Mouse (Mus musculus) inflammation-experienced regulatory T-cells, adult 6 months (primary cell): ENCODE results near the gene Brinp3. TPM values are rescaled to one million over a fixed set of nuclear protein-coding genes. Genes with fewer than 3 reads are reported as not detected.
"Not testable (repeated sequence)": the region's sequence is repeated elsewhere in the genome, so short reads cannot be mapped to it uniquely, and the experiment has no call there.

Experiments
- ATAC-seq: one replicate; pipeline ENCODE4 v1.8.0; 2017
- polyA plus RNA-seq, 3 experiments: library from polyadenylated mRNA; unstranded; fragments of 100-300 nt; shearing (Covaris generic); gene quantifications; one replicate each; pipeline ENCODE4 v1.2.1; 2017

The Brinp3 gene
- polyA plus RNA-seq: not detected

DNA sequence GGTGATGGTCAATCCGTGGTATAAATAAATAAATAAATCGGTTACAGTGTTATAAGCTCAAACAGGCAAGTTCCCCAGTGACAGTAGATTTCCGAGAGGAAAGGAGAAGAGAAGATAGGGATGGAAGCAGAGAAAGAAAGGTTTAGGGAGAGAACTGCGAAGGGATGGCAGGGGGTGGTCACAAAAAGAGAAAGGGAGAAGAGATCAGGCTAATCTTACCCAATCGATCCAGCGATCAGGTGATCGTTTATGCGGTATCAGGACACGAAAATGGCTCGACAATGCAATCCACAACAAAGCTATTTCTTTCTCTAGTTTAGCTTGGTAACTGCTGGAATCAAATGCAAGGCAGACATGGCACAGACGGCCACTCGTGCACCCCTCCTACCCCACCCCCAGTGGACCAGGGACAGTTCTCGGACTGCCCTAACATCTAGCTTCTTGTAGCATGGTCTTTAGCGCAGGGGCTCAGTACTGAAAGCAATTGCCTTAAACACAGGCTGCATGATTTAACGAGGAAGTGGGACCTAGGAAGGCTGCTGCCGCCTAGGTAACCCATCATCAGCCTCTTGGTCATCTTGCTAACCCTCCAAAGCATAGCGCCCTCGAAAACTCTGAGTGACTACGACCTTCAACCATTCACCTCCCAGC, at the start of gene Brinp3:
Gene Brinp3 (plus strand): TSS at position 80 of the 651 bp plus-strand sequence.
- ATAC-seq: no peak

- no peak for ATAC-seq
Observed at GRCm38 (mm10) chr1:146494221-146494620, 339 bp upstream of the Brinp3 start.

DNA sequence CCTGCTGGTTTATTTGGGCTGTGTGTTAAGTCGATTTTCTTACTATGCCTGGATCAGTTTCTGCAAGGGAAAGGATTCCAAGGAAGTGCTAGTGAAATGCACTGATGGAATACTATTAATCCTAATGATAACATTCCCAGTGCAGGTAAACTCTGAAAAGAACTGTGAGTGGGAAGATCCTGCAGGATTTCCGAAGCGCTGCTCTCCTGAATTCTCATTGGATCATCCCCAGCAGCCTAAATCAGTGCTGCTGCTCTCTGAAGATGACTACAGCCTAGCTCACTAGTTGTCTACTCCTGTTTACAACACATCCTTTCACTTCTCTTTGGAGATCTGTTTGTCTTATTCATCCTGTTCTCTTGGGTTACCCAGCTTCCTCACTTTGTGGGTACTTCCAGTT, 826 bp downstream of the Brinp3 start:
- no peak for ATAC-seq

DNA sequence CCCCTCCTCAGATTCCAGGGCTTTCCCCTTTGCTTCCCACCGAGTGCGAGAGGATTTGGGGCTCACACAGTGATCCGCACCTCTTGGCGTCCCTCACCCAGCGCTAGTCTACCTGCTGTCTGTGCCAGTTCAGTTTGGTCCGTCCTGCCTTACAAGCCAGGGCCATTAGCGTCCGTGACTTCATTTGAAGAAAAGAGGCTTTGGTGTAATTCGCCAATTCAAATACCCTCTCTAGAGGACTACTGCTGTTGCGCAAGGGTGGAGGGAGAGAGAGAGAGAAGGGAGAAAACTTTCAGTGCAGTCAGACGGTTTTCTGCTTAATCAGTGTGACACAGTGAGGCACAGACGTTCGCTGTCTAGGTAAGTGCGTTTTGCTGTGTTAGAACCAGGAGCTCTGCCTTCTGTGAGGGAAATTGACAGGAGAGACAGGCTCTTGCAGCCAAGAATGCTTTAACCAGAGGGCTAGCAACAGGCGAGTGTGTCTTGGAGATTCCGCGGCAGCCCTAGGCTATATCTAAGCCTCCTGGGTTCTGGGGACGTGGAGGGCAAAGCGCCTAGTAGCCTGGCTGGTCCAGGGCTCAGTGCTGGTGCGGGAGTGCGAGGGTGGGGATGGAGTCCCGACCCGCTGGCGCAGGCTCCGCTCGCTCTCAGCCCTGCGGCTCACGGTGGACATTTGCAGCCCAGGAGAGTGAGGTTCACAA, 3.0 kb downstream of the Brinp3 start:
- ATAC-seq: no peak

GRCm38 (mm10) chr1:146498085-146498779, 3.7 kb downstream of the Brinp3 start:
- ATAC-seq: no peak

DNA sequence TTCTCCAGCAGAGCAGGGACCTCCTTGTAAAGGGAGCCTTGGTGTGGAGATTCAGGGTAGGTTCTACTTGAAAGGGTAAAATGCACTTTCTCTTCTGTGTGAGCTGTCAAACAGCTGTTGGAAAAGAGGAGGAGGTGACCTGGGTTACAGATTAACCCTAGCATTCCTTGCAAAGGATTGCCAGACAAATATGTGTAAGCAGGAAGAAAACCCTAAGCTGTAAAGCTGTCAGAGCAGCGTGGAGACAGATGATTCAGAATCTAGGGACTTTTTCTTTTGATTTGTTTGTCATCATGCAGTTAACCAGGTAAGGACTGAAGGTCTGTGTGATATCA, 4.2 kb downstream of the Brinp3 start:
- ATAC-seq: no peak

DNA sequence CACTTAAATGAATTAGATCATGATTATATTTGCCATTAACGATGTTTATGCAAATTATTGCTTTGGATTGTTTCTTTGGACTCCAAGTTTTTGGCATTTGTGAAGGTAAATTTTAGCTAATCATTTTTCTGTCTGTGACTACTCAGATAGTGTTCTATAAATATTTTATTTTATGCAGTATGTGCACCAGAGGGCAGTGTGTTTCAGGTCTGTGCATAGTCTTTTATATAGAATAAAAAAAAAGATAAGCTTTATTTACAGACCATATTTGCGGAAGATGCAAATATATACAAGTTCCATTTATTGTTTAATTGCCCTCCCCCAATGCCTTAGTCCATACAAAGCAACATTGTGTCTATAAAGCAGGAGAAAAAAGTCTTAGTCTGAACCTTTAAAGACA, 20.8 kb downstream of the Brinp3 start:
- no peak for ATAC-seq

GRCm38 (mm10) chr1:146523727-146524573, 29.4 kb downstream of the Brinp3 start:
- no peak for ATAC-seq

DNA sequence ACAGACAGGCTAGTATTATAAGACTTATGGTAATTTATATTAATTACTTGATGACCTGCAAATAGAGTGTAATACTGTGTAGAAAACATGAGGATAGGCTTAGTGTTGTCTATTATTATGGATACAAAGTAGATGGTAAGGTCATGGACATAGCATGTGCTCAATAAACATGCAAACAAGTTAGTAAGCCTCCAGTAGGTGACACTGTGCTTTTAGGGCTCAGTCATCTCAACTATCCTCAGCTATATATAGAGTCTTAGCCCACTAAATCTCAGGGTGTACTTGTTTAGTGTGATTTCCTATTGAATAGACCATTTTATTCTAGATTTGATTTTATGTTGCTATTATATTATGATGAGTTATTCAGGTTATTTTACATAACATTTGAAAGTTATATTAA, 34.0 kb downstream of the Brinp3 start:
- ATAC-seq: no peak

DNA sequence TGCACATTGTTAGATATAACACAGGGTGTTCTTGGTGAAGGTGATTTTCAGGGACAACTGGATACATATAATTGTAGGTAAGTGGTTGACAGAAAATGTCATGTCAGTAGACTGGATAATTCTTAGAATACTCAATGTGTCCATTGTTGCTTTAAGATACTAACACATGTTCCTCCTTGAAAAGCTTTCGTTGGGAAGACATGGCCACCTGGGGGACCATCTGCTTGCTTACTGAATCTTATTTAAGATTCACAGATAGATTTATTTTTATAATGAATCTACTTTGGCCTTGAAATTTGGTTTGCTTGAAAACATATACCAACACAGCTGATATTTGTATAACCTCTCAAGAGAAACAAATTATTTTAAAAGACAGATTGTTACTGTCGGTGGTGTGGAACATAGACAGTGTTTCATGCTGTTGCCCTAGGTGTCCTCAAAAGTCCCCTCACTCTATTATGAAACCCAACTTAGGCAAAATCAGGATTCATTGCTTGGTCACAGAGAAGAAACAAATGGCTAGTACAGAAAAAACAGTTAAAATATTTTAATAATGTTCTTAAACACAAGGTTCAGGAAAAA, 52.4 kb downstream of the Brinp3 start:
- ATAC-seq: no peak

- ATAC-seq: no peak
Observed at GRCm38 (mm10) chr1:146556982-146557381, 62.4 kb downstream of the Brinp3 start.

DNA sequence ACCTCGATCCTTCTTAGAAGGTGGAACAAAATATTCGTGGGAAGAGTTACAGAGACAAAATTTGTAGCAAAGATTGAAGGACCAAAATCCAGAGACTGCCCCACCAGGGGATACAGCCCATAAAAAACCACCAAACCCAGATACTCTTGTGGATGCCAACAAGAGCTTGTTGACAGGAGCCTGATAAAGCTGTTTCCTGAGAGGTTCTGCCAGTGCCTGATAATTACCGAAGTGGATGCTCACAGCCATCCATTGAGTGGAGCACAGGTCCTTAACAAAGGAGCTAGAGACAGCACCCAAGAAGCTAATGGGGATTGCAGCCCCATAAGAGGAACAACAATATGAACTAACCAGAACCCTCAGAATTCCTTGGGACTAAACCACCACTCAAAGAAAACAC, 67.6 kb downstream of the Brinp3 start:
- no peak for ATAC-seq

GRCm38 (mm10) chr1:146584181-146584580, 89.6 kb downstream of the Brinp3 start:
- ATAC-seq: no peak

GRCm38 (mm10) chr1:146632895-146633294, 138.3 kb downstream of the Brinp3 start:
- no peak for ATAC-seq

DNA sequence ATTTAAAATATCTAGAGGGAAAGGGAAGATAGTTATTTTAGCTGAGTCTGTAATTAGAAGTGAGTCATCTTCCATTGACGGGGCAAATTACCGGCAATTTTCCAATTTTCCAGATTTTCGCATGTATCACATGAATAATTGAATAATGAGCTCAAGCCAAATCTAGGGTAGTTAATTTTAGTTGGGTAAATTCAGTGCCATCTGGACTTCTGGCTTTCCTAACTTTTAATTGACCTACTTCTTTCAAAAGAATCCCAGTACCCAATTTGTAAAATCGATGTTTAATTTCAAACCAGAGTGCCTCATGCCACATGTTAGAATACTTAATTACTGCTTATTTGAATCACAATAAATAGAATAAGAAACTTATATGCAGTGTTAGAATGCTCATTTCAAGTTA, 162.7 kb downstream of the Brinp3 start:
- no peak for ATAC-seq

DNA sequence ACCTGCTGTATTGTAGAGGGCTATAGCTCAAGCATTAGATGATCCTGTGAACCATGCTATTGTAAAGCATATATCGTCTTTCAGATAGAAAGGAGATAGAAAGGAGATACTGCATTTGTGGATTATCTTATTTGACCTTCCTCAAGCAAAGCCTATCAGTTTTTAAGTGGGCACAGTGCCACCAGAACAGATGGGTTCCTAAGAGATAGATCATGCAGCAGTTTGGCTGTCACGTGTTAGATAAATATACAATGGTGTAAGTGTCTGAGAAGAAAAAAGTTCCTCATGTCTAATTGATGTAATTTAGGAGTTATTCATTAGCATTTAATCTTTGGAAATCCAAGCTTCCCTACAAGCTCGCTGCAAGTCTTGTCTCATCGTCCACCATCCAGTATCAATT, 206.2 kb downstream of the Brinp3 start:
- ATAC-seq: no peak

- ATAC-seq: no peak
Observed at GRCm38 (mm10) chr1:146719556-146719955, 225.0 kb downstream of the Brinp3 start.

GRCm38 (mm10) chr1:146724784-146725513, 230.4 kb downstream of the Brinp3 start:
- not testable (repeated sequence) for ATAC-seq

- no peak for ATAC-seq
Observed at GRCm38 (mm10) chr1:146751066-146751465, 256.5 kb downstream of the Brinp3 start.

DNA sequence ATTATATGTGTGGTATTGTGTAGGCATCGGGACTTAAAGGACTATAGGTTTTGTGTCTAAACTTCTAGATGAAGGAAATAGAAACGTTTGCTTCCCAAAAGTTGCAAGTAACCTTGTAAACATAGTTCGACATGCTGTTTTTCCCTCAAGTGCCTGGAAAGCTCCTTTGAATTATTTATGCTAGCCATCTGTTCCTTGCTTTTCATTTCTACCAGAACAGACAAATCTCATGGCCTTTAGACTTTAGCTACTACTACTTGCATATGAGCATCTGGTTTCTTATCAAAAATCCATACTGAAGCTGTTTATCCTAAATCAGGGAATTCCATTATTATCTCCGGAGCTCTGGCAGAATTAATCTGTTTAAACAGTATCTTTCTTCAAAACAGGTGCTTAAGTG, 288.7 kb downstream of the Brinp3 start:
- no peak for ATAC-seq

GRCm38 (mm10) chr1:146787236-146787635, 292.7 kb downstream of the Brinp3 start:
- ATAC-seq: no peak

GRCm38 (mm10) chr1:146792826-146793225, 298.3 kb downstream of the Brinp3 start:
- no peak for ATAC-seq
